Mouse (Mus musculus): ENCODE data around the gene Wdr20. TPM values are rescaled to one million over a fixed set of nuclear protein-coding genes. Genes with fewer than 3 reads are reported as not detected.

Gene Wdr20
- total RNA-seq, 2 experiments from 2014 or later, result 28.2 to 32.0 TPM

DNA sequence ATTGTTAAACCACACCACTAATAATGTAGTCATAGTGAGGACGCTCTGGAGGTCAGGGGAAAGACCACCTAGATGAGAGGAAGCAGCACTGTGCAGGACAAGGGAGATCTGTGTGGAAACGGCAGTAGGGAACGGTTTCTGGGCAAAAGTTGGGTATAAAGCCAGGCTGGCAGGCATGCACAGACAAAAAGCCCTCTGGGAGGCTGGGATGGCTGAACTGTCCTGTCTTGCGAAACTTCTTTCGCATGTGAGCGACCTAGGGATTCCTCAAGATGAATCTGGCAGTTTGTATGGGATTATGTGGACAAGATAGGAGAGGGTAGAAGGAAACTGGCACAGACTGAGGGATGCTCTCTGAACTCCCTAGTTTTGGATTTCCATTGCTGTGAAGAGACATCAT is 34.2 kb downstream of the Wdr20 start:
- intact Hi-C loops (cut with DNase I), result no loop called here

DNA sequence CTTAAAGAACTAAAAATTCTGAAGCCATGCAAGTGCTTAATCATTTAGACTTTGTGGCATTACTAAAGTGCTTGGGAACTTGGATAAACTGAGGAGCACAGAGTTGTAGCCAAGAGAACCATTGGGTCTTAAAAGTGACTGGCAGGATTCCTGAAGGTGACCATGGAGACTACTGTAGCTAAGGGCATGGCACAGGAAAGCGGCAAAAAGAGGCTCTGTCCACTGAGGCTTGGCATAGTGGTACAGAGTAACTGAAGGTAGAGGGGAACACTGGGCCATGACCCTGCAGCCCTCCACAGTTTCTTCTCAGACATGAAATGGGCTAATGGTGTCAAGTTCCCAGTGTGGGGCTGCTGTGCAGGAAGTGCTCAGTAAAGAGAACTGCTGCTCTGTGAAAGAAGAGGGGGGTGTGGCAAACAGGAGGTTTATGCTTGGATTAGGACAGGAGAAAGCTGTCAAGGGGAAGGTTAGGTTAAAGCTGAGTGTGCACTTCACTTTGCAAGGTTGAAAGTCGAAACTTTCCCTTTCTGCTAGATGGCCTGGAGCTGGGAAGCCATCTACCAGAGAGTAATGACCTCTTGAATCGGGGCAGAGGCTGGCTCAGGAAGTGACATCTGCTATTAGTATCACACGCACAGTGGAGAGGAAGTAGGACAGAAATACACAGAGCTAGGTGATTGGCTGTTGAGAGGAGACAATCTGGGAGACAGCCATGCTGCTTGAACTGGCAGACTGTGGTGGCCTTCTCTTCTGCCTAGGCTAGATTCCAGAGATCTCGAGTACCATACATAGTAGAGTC is 38.1 kb downstream of the Wdr20 start:
- intact Hi-C loops (cut with DNase I), result loop anchor here (2.0 kb wide), 1 partner anchor 37 kb away; no protein-coding TSS in a partner anchor
- DNase-seq, result no peak

More for the DNA sequence above, 34.2 kb downstream of the Wdr20 start:
- DNase-seq, result no peak

DNA sequence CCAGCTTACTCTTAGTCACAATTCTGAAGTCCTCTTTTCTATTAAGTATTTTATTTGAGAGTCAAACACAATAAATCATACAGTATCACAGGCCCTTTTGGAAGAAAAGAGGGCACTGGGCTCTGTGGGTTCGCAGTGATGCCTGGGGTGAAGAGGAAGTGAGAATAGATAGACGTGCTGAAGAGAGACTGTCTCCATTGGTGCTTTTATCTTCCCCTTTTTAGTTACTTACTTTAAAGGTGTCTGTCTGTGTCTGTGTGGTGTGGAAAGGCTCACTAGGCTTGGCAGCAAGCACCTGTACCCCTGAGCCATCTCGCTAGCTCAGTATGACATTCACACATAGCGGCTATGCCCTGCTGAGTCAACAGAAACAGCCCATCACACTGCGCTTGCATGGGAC is 40.1 kb downstream of the Wdr20 start:
- no peak for DNase-seq
- intact Hi-C loops (cut with DNase I), result no loop called here

DNA sequence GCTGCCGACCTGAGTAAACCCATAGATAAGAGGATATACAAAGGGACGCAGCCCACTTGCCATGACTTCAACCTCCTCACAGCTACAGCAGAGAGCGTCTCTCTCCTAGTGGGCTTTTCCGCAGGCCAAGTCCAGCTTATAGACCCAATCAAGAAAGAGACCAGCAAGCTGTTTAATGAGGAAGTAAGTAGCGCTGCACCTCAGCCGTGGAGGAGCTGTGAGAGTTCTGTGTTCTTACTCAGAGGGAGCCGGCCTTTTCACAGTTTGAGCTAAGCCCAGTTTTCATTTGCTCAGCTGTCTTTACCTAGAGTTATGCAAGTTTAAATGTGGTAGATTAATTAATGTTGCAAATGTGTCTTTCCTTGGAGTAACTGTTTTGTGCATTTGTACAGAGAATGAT is 41.6 kb downstream of the Wdr20 start:
- intact Hi-C loops (cut with DNase I), result no loop called here
- DNase-seq, result no peak

DNA sequence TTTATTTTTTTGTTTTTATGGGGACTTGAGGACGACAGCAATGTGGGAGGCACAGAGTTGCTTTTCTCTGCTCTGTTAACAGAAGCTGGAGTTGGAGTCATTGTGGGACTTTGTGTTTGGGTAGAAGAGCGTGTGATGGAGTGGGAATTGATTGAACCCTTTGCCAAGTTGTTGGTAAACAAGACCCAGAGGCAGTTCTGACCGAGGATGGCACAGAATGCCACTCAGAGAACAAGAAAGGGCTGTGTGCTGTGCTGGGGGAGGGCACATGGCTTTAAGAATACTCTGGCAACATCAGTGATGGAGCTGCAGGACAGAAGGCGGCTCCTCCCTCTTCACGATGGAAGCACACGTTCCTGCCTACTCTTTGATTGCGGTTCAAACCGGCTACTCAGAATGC is 43.4 kb downstream of the Wdr20 start:
- no peak for DNase-seq
- intact Hi-C loops (cut with DNase I), result no loop called here

DNA sequence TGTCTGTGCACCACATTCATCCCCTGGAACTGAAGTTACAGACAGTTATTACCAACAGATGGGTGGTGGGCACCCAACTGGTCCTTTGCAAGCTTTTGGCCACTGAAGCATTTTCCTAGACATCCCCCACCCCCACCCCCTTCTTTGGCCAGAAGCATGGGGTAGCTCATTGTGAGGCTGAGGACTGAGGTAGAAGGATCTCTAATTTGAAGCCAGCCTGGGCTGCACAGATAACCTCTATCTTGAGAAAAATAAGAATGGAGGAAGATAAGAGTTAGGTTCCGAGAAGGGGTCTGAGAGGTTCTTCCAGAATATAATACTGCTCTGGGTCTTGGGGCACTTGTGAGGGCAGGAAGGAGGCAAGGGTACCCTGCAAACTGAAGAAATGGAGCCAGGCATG is 44.5 kb downstream of the Wdr20 start:
- no peak for DNase-seq
- intact Hi-C loops (cut with DNase I), result no loop called here

DNA sequence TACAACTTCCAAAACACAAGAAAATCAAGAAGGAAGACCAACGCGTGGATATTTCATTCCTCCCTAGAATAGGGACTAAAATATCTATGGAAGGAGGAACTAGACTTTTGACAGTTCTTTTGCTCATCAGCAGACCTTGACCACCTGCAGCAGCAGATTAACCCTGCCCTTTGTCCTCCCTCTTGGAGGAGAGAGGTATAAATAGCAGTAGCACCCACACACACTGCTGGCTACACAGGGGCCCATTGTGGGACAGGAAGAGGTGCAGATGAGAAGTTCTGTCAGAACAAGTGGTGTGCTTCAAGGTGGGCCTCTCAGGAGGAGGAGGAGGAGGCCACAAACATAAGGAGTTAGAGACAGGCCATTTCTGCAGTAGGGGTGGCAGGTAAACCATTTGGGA is 46.5 kb downstream of the Wdr20 start:
- no peak for DNase-seq
- intact Hi-C loops (cut with DNase I), result no loop called here

DNA sequence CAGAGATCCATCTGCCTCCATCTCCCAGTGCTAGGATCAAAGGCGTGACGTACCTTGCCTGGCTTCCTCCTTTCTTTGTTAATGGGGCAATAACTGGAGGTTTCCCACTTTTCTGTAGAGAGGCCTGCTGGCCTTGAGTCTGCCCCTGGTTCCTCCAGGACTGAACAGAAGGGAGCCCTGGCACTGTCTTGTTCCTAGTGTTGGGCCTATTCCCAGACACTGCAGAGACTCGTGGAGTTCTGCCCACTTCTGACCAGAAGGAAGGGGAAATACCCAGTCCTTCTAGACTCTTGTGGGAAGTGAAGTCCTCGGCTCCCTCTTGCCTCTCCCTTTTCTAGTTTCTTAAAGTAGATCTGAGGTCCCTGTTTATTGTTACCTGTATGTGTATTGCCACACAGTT is 48.5 kb downstream of the Wdr20 start:
- DNase-seq, result no peak
- intact Hi-C loops (cut with DNase I), result no loop called here

DNA sequence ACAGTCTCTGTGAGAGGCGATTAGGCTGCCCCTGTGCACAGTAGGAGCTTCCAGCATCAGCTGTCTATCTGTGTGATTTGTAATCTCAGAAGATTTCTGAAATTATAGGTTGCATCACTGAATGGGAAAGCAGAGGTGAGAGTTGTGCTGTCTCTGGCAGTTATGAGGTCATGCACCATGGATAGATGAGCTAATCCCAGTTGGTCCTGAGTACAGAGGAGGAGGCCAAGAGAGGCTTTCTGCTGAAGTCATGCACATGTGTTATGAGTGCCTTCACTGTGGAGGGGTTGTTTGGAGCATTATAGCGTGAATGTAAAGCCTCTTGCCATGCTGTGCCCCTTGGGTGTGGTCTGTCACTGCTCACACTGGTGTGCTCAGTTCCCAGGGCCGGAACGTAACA is 52.8 kb downstream of the Wdr20 start:
- intact Hi-C loops (cut with DNase I), result no loop called here

DNA sequence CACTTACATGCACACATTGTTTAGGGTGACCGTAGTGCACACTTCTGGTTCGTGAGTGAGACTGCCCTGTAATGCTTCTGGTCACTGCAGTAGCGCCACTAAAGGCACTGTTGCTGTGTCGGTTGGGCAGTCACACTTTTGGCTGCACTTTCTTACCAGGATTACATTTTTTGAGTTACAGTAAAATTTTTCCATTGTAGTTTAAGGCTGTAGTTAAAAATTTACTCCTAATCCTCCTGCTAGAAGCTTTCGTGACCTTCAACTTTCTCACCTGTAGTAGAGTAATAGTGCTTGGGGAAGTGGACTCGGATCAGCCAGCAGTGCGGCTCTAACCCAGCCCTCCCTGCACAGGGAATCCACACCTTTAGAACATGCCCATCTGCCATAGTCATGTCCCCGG is 53.3 kb downstream of the Wdr20 start:
- DNase-seq, result no peak
- intact Hi-C loops (cut with DNase I), result no loop called here

More for the DNA sequence above, 52.8 kb downstream of the Wdr20 start:
- no peak for DNase-seq

DNA sequence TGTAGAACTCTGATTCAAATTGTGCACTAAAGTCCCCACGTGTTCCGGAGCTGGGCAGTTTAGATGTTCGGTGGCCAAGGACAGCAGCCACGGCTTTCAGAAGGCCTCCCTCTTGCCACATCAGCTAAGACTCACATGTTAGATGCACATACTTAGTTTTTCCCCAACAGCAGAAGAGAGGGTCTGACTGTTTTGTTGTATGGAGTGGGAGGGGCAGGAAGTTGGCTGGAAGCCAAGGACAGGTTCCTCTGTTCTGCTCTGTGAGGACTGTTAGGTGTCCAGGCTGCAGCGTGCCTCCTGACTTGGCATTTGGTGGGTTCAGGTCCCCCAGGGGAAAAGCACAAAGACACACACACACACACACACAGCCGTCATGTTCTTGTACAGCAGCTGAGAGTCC is 57.3 kb downstream of the Wdr20 start:
- no peak for DNase-seq
- intact Hi-C loops (cut with DNase I), result no loop called here

DNA sequence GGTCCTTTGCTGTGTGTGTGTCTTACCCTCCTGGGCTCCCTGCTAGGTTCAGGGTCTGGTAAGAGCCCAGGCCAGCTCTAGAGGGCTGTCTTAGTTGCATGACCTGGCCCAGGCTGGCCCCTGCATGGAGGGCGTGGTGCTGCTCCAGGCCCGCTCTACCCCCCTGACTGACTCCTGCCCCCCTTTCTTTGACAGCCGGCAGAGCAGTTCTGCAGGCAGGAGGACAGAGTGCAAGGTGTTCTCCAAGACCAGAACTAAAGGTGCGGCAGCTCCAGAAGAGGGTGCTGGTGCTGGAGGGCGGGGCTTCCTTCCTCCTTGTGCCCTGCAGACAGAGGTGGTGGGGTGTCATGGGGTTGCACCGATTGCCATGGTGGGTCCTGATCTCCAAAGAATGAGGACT is 59.0 kb downstream of the Wdr20 start:
- intact Hi-C loops (cut with DNase I), result no loop called here

DNA sequence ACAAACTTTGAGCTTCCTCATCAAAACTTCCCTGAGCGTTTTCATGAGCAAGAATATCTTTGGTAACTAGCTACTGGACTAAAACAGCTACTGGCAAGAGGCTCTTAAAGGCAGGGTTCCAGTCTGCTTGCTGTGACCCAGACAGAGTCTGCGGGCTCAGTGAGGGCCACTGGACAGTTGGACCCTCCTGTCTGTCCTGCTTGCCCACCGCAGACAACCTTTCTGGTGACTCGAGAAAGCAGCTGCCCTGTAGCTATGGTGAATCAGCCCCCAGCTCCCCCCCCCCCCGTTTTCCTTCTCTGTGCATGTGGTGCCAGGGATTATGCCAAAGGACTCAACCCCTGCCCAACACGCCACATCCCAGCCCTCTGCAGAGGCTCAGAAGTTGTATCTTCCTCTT is 59.5 kb downstream of the Wdr20 start:
- DNase-seq, result no peak
- intact Hi-C loops (cut with DNase I), result no loop called here

More for the DNA sequence above, 59.0 kb downstream of the Wdr20 start:
- no peak for DNase-seq

DNA sequence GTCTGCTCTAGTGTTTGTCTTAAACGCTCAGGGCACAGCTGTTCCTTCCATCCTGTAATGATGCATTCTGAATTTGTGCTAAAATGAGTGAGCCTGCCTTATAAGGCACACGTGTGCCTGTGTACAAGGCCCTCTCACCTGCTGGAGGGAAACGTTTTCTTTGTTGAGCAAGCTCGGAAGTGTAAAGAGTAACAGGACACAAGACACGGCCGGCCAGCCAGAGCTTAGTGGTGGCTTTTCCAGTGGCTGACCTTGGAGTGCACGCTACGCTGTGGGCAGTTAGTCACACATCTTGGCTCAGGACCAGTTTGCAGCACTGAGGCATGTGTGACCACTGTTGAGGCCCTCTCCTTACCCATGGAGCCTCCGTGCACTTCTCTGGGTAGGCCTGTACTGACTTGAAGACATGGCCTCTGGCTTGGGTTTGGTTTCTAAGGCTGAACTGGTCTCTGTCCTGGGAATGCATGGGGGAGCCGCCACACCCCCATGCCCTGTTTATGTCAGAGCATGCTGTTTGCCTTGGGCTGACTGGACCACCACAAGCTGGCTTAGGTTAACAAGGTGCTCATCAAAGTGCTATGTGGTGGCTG is 60.2 kb downstream of the Wdr20 start:
- intact Hi-C loops (cut with DNase I), result no loop called here

DNA sequence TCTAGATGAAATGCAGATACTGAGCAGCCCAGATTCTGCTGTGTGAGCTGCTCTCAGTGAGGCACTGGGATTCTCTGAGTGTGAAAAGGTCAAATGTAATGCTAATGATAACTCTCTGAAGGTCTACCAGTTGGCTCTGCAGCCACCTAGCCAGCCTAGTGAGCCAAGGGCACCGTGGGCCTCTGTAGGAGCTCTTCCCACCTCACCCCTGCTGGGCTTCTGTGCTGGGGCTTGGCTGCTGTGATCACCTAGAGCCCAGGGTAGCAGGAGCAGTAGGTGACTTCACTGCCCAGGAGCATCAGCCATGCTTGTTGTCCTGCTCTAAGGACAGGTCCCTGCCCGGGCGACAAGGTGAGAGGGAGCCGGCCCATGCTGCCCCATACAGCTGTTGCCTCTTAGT is 61.5 kb downstream of the Wdr20 start:
- no peak for DNase-seq
- intact Hi-C loops (cut with DNase I), result no loop called here

More for the DNA sequence above, 60.2 kb downstream of the Wdr20 start:
- DNase-seq, result peak; percentile 21 to 27

DNA sequence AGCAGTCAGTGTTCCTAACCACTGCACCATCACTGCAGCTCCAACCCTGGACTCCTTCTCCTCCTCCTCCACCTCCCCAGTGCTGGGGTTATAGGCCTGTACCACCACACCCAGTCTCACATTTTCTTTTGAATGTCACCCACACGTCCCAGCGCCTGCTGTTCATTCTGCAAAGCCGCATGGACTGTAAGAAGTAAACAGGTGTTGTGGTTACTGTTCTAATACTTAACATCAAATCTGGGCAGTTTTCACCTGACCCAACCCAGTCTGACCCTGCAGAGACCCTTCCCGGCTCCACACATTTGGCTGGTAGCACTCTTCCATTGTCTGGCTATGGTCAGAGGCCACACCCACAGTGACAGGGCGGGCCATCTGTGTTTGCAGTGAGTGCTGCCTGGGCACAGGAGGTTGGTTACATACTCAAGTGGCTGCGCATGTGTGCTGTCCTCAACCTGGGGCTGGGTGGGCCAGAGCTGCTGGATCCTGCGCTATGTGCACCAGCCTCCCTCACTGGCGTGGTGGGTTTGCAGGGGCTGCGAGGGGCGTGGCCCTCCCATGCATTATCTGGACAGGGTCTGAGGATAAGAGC is 64.2 kb downstream of the Wdr20 start:
- intact Hi-C loops (cut with DNase I), result no loop called here
- DNase-seq, result no peak

DNA sequence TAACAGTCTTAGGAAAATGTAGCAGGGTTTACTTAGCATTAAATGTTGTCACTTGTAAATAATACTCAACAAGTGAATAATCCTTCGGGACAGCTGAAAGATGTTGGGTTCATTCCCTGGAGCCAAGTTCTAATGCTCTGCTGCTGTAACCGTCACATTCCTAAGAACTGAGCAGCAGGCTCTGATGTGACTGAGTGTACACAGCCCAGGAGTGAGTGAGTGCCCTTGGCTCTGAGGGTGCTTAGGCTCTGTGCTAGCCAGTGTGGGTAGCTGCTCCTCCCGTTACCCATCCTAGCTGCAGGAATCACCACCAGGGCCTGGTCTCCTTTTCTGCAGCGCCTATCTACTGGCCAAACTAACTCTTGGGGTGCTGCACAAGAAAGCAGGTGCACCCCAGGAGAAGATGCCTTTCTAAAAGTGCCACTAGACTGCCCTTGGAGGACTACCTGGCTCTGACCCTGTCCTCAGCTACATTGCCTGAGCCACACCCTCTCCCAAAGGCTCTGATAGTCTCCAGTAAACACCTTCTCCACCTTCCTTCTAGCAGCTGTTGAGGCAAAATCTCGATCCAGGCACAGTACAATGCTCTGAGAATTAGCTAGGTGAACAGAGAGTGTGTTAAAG is 65.0 kb downstream of the Wdr20 start:
- intact Hi-C loops (cut with DNase I), result no loop called here
- DNase-seq, result no peak

DNA sequence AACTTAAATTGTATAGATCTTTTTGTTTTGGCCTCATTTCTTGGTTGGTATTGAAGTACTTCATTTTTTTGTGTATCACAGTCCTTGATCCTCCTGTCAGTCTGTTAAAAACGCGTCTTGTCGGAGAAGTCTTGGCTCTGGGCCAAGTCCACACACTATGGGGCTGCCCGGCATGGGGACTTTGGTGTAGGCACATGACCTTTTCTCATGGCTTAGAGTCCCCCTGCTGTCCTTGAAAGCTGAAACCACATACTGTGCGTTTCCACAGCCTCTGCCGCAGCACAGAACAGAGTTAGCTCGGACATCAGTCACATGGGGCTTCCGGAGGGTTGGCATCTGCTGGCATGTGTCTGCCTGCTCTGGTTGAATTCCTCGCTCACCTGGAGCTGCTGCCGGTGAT is 66.5 kb downstream of the Wdr20 start:
- DNase-seq, result no peak
- intact Hi-C loops (cut with DNase I), result no loop called here

DNA sequence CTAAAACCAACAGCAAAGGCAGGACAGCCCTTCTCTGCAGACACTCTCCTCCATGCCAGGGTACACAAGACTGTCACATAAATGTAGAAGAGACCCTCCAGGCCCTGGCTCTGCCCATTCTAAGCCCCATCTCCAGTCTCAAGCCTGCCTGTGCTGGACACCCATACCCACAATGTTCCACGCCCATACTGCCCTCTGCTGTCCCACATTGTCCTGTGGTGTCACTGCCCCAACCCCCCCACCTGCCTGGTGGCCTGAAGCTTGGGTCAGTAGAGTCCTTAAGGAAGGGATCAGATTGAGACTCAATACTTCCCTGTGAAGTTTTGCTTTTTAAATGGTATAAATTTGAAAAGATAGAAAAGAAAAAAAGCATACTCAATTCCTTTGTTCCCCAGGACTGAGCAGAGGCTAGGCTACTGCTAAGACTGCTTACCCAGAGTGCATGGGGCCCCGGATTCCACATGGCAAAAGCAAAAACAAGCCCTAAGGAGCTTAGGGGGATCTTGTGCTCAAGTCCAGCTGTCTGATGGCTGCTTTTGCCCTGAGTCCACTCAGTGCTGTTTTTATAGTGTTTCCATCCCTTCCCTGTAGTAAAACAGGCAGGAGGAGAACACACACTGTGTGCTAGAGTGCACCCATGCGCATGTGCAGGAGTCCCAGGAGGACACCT is 68.7 kb downstream of the Wdr20 start:
- peak in 1 of 2 experiments; percentile 33 for DNase-seq
- intact Hi-C loops (cut with DNase I), result no loop called here

DNA sequence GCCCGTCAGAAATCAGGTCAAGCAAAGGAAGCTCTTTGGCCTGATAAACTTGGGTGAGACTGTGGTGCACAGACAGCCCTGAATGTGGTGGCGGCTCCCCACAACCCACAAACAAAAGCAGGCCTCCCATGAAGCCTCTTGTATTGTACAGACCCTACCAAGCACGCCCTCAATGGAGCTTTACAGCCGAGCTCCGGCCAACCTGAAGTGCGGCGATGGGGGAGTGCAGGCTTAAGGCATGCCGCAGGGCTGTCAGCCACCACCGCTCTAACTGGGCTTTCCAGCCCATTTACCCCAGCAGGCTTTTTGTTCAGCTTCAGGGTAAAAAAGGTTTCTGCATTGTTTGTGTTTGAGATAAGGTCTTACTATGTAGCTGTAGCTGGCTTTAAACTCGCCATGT is 70.7 kb downstream of the Wdr20 start:
- intact Hi-C loops (cut with DNase I), result no loop called here

DNA sequence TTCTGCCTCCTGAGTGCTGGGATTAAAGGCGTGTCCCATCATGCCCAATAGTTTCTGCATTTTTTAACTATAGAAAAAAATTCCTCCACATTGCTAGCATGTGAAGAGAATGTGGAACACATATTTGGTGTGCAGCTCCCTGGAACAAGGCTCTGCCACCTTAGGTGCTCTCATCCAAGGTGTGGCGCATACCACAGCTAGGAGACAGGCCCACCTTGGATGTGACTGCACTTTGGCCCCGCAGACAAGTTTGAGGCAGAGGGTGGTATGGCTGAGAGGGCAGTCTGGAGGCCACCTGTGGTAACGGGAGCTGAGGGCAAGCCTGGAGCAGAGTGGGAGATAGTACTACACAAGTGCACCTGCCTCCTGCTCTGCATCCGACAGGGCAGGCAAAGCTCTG is 71.1 kb downstream of the Wdr20 start:
- intact Hi-C loops (cut with DNase I), result no loop called here
- no peak for DNase-seq

More for the DNA sequence above, 70.7 kb downstream of the Wdr20 start:
- DNase-seq, result no peak
